Mouse (Mus musculus) frontal cortex, adult (tissue): Measurements from ENCODE around the gene Olfr1099.

Experiments used
- ATAC-seq: cut with Nextera tagmentation; 2 replicates; pipeline ENCODE4 v1.9.2; 2017; ENCODE audit warnings: mild to moderate bottlenecking, moderate library complexity, mixed read lengths; ENCODE audit not compliant: low TSS enrichment

The Olfr1099 gene

DNA sequence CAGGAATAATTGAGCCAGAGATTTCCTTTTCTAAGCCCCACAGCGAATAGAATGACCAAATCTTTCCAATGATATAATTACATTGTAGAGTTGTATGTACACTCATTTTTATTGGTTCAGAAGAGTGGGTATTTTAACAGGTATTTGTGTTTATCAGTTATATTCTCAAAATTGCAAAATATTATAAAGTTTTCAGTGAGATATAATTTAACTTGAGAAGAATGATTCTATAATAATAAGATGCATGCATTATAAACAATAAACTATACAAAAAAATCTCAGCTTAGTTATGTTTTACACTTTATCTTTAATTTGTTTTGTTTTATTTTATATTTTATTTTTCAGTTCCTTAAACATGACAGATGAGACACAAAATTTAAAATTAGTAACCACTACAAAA lies at the start of gene Olfr1099:
Gene Olfr1099, minus strand, starts transcription at position 101 of the 400 bp plus-strand sequence.
- no peak for ATAC-seq

GRCm38 (mm10) chr2:86998098-86998497 lies 37.6 kb upstream of the Olfr1099 start, which contains the start of gene Olfr1102:
Olfr1102 (plus strand) TSS chr2:86998398.
- ATAC-seq = no peak

GRCm38 (mm10) chr2:86991121-86991520 lies 30.6 kb upstream of the Olfr1099 start, which contains the start of gene Olfr1101:
Olfr1101 (minus strand) TSS chr2:86991221.
- ATAC-seq = no peak

DNA sequence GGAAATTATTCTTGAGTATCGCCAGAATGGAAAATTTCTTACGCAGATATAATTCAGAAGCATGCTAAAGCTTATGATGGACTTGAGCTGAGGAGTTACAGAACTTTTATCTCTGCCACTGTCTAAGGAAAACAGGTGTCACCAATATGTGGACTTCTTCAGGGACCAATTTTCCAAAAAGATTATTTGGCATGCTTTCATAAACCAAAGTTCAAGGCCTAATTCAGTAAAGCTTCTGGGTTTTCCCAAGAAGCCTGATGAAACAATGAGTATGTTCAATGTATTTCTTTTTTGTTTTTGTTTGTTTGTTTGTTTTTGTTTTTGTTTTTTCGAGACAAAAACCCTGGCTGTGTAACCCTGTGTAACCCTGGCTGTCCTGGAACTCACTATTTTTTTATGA lies 19.4 kb upstream of the Olfr1099 start, which contains the start of gene Olfr1100:
Gene Olfr1100, minus strand, starts transcription at position 101 of the 400 bp plus-strand sequence.
- no peak for ATAC-seq

DNA sequence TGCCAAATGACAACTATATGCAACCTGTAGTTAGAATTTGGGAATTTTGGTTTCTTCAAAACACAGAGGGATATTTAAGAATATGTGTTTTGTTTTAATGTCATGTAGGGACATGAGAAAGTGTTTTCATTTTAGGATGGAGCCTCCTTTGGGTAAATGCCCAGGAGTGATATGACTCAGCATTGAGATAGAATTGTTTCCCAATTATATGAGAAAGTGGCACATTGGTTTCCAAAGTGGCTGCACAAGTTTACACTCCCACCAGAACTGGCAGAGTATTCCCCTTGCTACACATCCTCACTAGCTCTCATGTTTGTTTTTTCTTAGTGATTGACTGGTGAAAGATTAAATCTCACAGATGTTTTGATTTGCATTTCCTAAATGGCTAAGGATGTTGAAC lies 33.9 kb downstream of the Olfr1099 start:
- ATAC-seq = peak; percentile 94

GRCm38 (mm10) chr2:86924445-86924844 lies 36.0 kb downstream of the Olfr1099 start, which contains the start of gene Olfr1098:
Olfr1098 (minus strand) TSS chr2:86924545.
- no peak for ATAC-seq

- ATAC-seq = peak; percentile 91
Observed at GRCm38 (mm10) chr2:86905647-86906046, 54.8 kb downstream of the Olfr1099 start.
